Mouse (Mus musculus): ENCODE data around the gene Zbtb21. TPM values are rescaled to one million over a fixed set of nuclear protein-coding genes. Genes with fewer than 3 reads are reported as not detected.
"Not testable (repeated sequence)": the region's sequence is repeated elsewhere in the genome, so short reads cannot be mapped to it uniquely, and the experiment has no call there.

The Zbtb21 gene
- 10.0 and 10.1 TPM in 2 replicates for polyA plus RNA-seq (2014; fragmentation: Nextera tagmentation; extraction: Ambion mirVana)

GRCm38 (mm10) chr16:97962151-97962948, at the start of gene Zbtb21, which contains the start of gene C2cd2:
Gene Zbtb21 (minus strand): TSS chr16:97962622.
Gene C2cd2 (minus strand): TSS chr16:97962598.
- under 1% methylated on average over 78 of the region's 78 CpGs for WGBS
- no peaks in the 10 kb centered on the region for H3K9me3 ChIP-seq (ENCODE audit: control insufficient read depth, low read length)
- H3K4me2 ChIP-seq = peak within 1 kb of the TSS; percentile 94
- ATAC-seq (replicated peaks; ENCODE audit: low FRiP score) (peak; percentile 95), DNase-seq (ENCODE audit: low spot score) (peak; percentile 91)
- peak within 1 kb of the TSS; percentile 89 for H3K27ac ChIP-seq (ENCODE audit: low read depth, low read length)
- H3K4me3 ChIP-seq (ENCODE audit: low read depth, low read length) = peak within 1 kb of the TSS; percentile 85
- peak within 1 kb of the TSS; percentile 93 for H3K9ac ChIP-seq (ENCODE audit: low read depth, low read length)
- no peaks in the 10 kb centered on the region for H3K36me3 ChIP-seq (ENCODE audit: control insufficient read depth, insufficient read depth, low read length)
- H3K4me1 ChIP-seq (replicated peaks; ENCODE audit: control insufficient read depth, insufficient read depth, low read length) = peaks cover 23% of the 10 kb centered on the region
- no peaks in the 10 kb centered on the region for H3K27me3 ChIP-seq (replicated peaks; ENCODE audit: control insufficient read depth, insufficient read depth, low read length)

GRCm38 (mm10) chr16:97997383-97997731, 34.9 kb upstream of the Zbtb21 start:
- not testable (repeated sequence) for H3K27me3 ChIP-seq (replicated peaks; ENCODE audit: control insufficient read depth, insufficient read depth, low read length); DNase-seq (ENCODE audit: low spot score); H3K4me1 ChIP-seq (replicated peaks; ENCODE audit: control insufficient read depth, insufficient read depth, low read length)
- H3K4me3 ChIP-seq (ENCODE audit: low read depth, low read length) = peak overlapping the region; percentile 69
- H3K9ac ChIP-seq (ENCODE audit: low read depth, low read length) = peak overlapping the region; percentile 75
- H3K36me3 ChIP-seq (ENCODE audit: control insufficient read depth, insufficient read depth, low read length) = peaks cover 10% of the 10 kb centered on the region; the same call in 1 of the 2 replicates
- peak overlapping the region; percentile 79 for H3K4me2 ChIP-seq
- peak; percentile 32 for ATAC-seq (replicated peaks; ENCODE audit: low FRiP score)
- peak overlapping the region; percentile 81; the same call in 1 of the 2 replicates for H3K27ac ChIP-seq (ENCODE audit: low read depth, low read length)
- peaks cover 12% of the 10 kb centered on the region for H3K9me3 ChIP-seq (ENCODE audit: control insufficient read depth, low read length)
- WGBS = 4% methylated on average over 8 of the region's 8 CpGs

GRCm38 (mm10) chr16:97996616-97997382, 34.4 kb upstream of the Zbtb21 start, which contains the start of gene B230307C23Rik:
Gene B230307C23Rik (plus strand): TSS chr16:97997315.
- H3K9ac ChIP-seq (ENCODE audit: low read depth, low read length) = peak within 1 kb of the TSS; percentile 75
- ATAC-seq (replicated peaks; ENCODE audit: low FRiP score) = peak; percentile 98
- 3% methylated on average over 22 of the region's 22 CpGs for WGBS

GRCm38 (mm10) chr16:97995849-97996615, 33.6 kb upstream of the Zbtb21 start:
- H3K27me3 ChIP-seq (replicated peaks; ENCODE audit: control insufficient read depth, insufficient read depth, low read length) = no peaks in the 10 kb centered on the region
- H3K4me3 ChIP-seq (ENCODE audit: low read depth, low read length) = peak overlapping the region; percentile 69
- peaks cover 8% of the 10 kb centered on the region for H3K9me3 ChIP-seq (ENCODE audit: control insufficient read depth, low read length)
- DNase-seq (ENCODE audit: low spot score) = no peak
- H3K4me2 ChIP-seq = peak overlapping the region; percentile 79
- peak overlapping the region; percentile 81 for H3K27ac ChIP-seq (ENCODE audit: low read depth, low read length)
- H3K4me1 ChIP-seq (replicated peaks; ENCODE audit: control insufficient read depth, insufficient read depth, low read length) = peaks cover 10% of the 10 kb centered on the region
- peak overlapping the region; percentile 75 for H3K9ac ChIP-seq (ENCODE audit: low read depth, low read length)
- ATAC-seq (replicated peaks; ENCODE audit: low FRiP score) = no peak
- WGBS = 17% methylated on average over 1 of the region's 1 CpGs
- H3K36me3 ChIP-seq (ENCODE audit: control insufficient read depth, insufficient read depth, low read length) = peaks cover 10% of the 10 kb centered on the region; the same call in 1 of the 2 replicates

More at GRCm38 (mm10) chr16:97996616-97997382, 34.4 kb upstream of the Zbtb21 start, which contains the start of gene B230307C23Rik:
- peak; percentile 85 for DNase-seq (ENCODE audit: low spot score)
- Histone ChIP-seq H3K4me3 (ENCODE audit: low read depth, low read length) (peak within 1 kb of the TSS; percentile 69), H3K27me3 (replicated peaks; ENCODE audit: control insufficient read depth, insufficient read depth, low read length) (no peaks in the 10 kb centered on the region), H3K36me3 (ENCODE audit: control insufficient read depth, insufficient read depth, low read length) (peaks cover 10% of the 10 kb centered on the region; the same call in 1 of the 2 replicates), H3K27ac (ENCODE audit: low read depth, low read length) (peak within 1 kb of the TSS; percentile 81), H3K4me2 (peak within 1 kb of the TSS; percentile 79), H3K9me3 (ENCODE audit: control insufficient read depth, low read length) (peaks cover 8% of the 10 kb centered on the region), H3K4me1 (replicated peaks; ENCODE audit: control insufficient read depth, insufficient read depth, low read length) (peaks cover 10% of the 10 kb centered on the region)

GRCm38 (mm10) chr16:97992477-97992876, 30.1 kb upstream of the Zbtb21 start:
- not testable (repeated sequence) for H3K27me3 ChIP-seq (replicated peaks; ENCODE audit: control insufficient read depth, insufficient read depth, low read length); H3K36me3 ChIP-seq (ENCODE audit: control insufficient read depth, insufficient read depth, low read length); H3K4me1 ChIP-seq (replicated peaks; ENCODE audit: control insufficient read depth, insufficient read depth, low read length); DNase-seq (ENCODE audit: low spot score); H3K9ac ChIP-seq (ENCODE audit: low read depth, low read length); H3K4me2 ChIP-seq; ATAC-seq (replicated peaks; ENCODE audit: low FRiP score); H3K9me3 ChIP-seq (ENCODE audit: control insufficient read depth, low read length); H3K27ac ChIP-seq (ENCODE audit: low read depth, low read length); H3K4me3 ChIP-seq (ENCODE audit: low read depth, low read length)
- WGBS = 71% methylated on average over 3 of the region's 3 CpGs

- no peaks in the 10 kb centered on the region for H3K27me3 ChIP-seq (replicated peaks; ENCODE audit: control insufficient read depth, insufficient read depth, low read length)
- no peaks in the 10 kb centered on the region for H3K9me3 ChIP-seq (ENCODE audit: control insufficient read depth, low read length)
- no peak overlapping the region for H3K4me3 ChIP-seq (ENCODE audit: low read depth, low read length)
- no peak for DNase-seq (ENCODE audit: low spot score)
- H3K4me2 ChIP-seq = no peak overlapping the region
- H3K27ac ChIP-seq (ENCODE audit: low read depth, low read length) = no peak overlapping the region
- no peak overlapping the region for H3K9ac ChIP-seq (ENCODE audit: low read depth, low read length)
- 66% methylated on average over 2 of the region's 2 CpGs for WGBS
- peaks cover 6% of the 10 kb centered on the region for H3K4me1 ChIP-seq (replicated peaks; ENCODE audit: control insufficient read depth, insufficient read depth, low read length)
- ATAC-seq (replicated peaks; ENCODE audit: low FRiP score) = no peak
- H3K36me3 ChIP-seq (ENCODE audit: control insufficient read depth, insufficient read depth, low read length) = no peaks in the 10 kb centered on the region
These were observed 29.1 kb upstream of the Zbtb21 start for GRCm38 (mm10) chr16:97991517-97991916.

- DNase-seq (ENCODE audit: low spot score) = no peak
- Histone ChIP-seq H3K4me1 (replicated peaks; ENCODE audit: control insufficient read depth, insufficient read depth, low read length) (no peaks in the 10 kb centered on the region), H3K27ac (ENCODE audit: low read depth, low read length) (no peak overlapping the region), H3K9me3 (ENCODE audit: control insufficient read depth, low read length) (no peaks in the 10 kb centered on the region), H3K27me3 (replicated peaks; ENCODE audit: control insufficient read depth, insufficient read depth, low read length) (no peaks in the 10 kb centered on the region), H3K9ac (ENCODE audit: low read depth, low read length) (no peak overlapping the region), H3K4me2 (no peak overlapping the region), H3K4me3 (ENCODE audit: low read depth, low read length) (no peak overlapping the region), H3K36me3 (ENCODE audit: control insufficient read depth, insufficient read depth, low read length) (no peaks in the 10 kb centered on the region)
- ATAC-seq (replicated peaks; ENCODE audit: low FRiP score) = no peak
- 86% methylated on average over 5 of the region's 5 CpGs for whole genome bisulfite sequencing
These were observed 22.2 kb upstream of the Zbtb21 start for GRCm38 (mm10) chr16:97984589-97984988.

- DNase-seq (ENCODE audit: low spot score) (no peak), ATAC-seq (replicated peaks; ENCODE audit: low FRiP score) (no peak)
- peaks cover 2% of the 10 kb centered on the region; the same call in 1 of the 2 replicates for H3K4me1 ChIP-seq (replicated peaks; ENCODE audit: control insufficient read depth, insufficient read depth, low read length)
- H3K9me3 ChIP-seq (ENCODE audit: control insufficient read depth, low read length) = no peaks in the 10 kb centered on the region
- 69% methylated on average over 1 of the region's 1 CpGs for WGBS
- H3K27ac ChIP-seq (ENCODE audit: low read depth, low read length) = no peak overlapping the region
- no peaks in the 10 kb centered on the region for H3K36me3 ChIP-seq (ENCODE audit: control insufficient read depth, insufficient read depth, low read length)
- no peaks in the 10 kb centered on the region for H3K27me3 ChIP-seq (replicated peaks; ENCODE audit: control insufficient read depth, insufficient read depth, low read length)
- H3K9ac ChIP-seq (ENCODE audit: low read depth, low read length) = no peak overlapping the region
- H3K4me3 ChIP-seq (ENCODE audit: low read depth, low read length) = no peak overlapping the region
- H3K4me2 ChIP-seq = no peak overlapping the region
These were observed 18.9 kb upstream of the Zbtb21 start for GRCm38 (mm10) chr16:97981362-97981761.

Data from liver, embryonic 11.5 days (tissue).